Mouse (Mus musculus): Measurements from ENCODE around the gene Gm3138. TPM values are rescaled to one million over a fixed set of nuclear protein-coding genes. Genes with fewer than 3 reads are reported as not detected.

Gm3138 gene
- polyA plus RNA-seq (2012; ENCODE audit: low replicate concordance): not detected in 2 replicates

GRCm38 (mm10) chr14:4249331-4249730 lies at the start of gene Gm3138:
Gene Gm3138 (plus strand): TSS chr14:4249631.

Other genes with a start within 250 kb of the Gm3138 start
- gene Gm5796, start 225.7 kb upstream of the Gm3138 start, polyA plus RNA-seq (2012; ENCODE audit: low replicate concordance): not detected in 2 replicates
- not detected in 2 replicates for gene Gm3115, start 165.5 kb upstream of the Gm3138 start, polyA plus RNA-seq (2012; ENCODE audit: low replicate concordance)
- gene Gm8108, start 139.1 kb upstream of the Gm3138 start, polyA plus RNA-seq (2012; ENCODE audit: low replicate concordance): not detected in 2 replicates
- not detected in 2 replicates for gene Gm3127, start 84.6 kb upstream of the Gm3138 start, polyA plus RNA-seq (2012; ENCODE audit: low replicate concordance)
- gene Gm2974, start 67.1 kb upstream of the Gm3138 start, polyA plus RNA-seq (2012; ENCODE audit: low replicate concordance): not detected in 2 replicates
- not detected in 2 replicates for gene Gm3149, start 67.7 kb downstream of the Gm3138 start, polyA plus RNA-seq (2012; ENCODE audit: low replicate concordance)
- not detected in 2 replicates for gene 2610042L04Rik, start 85.1 kb downstream of the Gm3138 start, polyA plus RNA-seq (2012; ENCODE audit: low replicate concordance)
- not detected in 2 replicates for gene Gm3159, start 147.9 kb downstream of the Gm3138 start, polyA plus RNA-seq (2012; ENCODE audit: low replicate concordance)
- gene Gm3164, start 165.8 kb downstream of the Gm3138 start, polyA plus RNA-seq (2012; ENCODE audit: low replicate concordance): not detected in 2 replicates
- not detected in 2 replicates for gene Gm3173, start 181.4 kb downstream of the Gm3138 start, polyA plus RNA-seq (2012; ENCODE audit: low replicate concordance)
- gene Gm3182, start 232.1 kb downstream of the Gm3138 start, polyA plus RNA-seq (2012; ENCODE audit: low replicate concordance): not detected in 2 replicates